Mouse (Mus musculus) left cerebral cortex, postnatal 4 days (tissue): ENCODE measurements at regions not wholly inside any gene's neighbourhood (a gene's known extent, or its start where the extent isn't known, plus 50 kb on each side); places are given as distances from the start of the nearest gene placed in this dataset.

ENCODE experiments used
- DNase-seq: peaks from one replicate; pipeline ENCODE4 v3.0.0-alpha.2; 2022
- intact Hi-C: fragments of 180-260 bp; cut with DNase I; formaldehyde crosslinking; loops from one replicate; pipeline ENCODE4 v1.15.1; 2025

DNA sequence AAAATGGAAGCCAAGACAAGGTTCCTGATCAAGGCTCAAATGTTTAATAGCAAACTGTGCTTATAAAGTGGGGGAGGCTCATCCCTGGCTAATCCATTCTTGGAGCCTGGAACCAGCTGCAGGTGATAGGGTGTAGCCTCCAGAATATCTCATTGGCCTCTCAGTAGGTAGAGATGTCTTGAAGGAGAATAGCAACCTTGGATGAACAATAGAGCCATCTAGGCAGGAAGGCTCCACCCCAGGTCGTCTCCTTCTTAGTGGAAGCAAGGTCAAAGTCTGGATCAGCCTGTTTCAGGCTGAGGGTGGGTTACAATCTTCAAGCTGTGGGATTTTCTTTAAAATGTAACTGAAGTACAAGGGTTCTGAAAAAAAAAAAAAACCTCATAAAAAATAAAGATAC lies 63.9 kb upstream of the Esp8 start:
- DNase-seq: no peak
- intact Hi-C loops: no loop called here

DNA sequence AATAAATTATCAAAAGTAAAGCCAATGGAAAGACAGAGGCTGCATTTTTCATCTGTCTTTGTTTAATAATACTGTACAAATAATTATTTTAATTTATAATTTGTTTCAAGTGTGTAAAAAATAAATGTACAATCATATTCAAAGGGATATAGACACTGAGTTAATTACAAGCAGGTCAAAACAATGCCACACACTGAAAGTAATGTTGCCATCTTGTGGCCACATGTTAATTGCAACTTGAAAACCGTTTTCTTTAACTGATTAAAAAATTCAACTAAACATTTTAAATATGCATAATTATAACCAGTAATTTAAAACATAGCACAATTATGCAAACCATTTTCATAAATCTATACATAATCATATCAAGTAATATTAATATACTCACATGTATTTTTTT lies 89.4 kb upstream of the Esp8 start:
- no peak for DNase-seq
- intact Hi-C loops: no loop called here

DNA sequence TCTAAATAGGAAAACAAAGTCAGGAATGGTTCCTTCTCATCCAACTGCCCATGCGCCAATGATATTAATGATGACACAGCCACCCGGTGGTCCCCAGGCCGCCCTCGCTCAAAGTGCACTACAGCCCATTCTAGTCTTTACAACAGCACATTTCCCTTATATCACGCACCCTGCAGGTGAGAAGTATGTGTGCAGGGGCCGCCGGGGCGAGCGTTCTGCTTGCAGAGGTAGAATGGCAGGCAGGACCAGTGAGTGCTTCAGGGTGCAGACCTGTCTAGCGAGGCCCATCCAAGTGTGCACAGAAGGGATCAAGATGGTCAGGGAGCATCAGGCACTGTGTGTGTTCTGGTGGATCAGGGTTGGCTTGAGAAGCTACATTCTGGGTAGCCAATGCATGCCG lies 99.6 kb upstream of the Crisp1 start:
- intact Hi-C loops: no loop called here
- DNase-seq: no peak

DNA sequence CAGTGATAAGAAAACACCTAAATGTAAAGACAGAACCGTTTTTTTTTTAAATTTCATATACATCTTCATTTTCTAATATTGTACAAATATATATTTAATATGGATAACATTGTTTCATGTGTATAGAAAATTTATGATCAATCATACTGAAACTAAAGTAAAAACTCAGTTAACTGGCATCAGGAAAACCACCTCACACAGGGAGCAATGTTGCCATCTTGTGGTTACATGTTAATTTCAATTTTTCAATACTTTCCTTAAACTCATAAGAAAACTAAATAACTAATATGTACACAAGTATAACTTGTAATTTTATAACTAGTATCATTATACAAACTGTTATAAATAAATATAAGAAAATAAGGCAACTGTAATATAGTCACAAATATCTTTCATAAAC lies 65.6 kb upstream of the Crisp1 start:
- DNase-seq: no peak
- intact Hi-C loops: loop anchor here (10.0 kb wide), 1 partner anchor 230 kb away; no protein-coding TSS in a partner anchor

DNA sequence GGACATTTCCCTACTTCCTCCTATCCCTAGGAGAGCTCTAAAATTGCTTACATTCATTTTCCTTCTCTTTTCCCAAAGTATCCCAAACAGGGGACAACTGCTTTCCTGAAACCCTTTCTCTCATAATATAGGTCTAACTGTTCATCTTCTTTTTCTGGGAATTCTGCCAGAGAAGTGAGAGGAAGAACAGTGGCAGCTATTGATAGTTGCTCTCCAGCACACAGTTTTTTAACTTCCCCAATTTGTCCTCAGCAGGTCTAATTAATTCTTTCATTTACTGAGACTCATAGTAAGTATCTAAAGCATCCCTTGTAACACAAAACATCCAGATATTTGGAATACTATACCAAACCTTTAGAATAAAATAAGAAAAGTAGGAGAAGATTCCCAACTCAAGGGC lies 53.7 kb upstream of the Crisp1 start:
- no peak for DNase-seq
- intact Hi-C loops: no loop called here
